Mouse (Mus musculus) left cerebral cortex, adult 2 months (tissue): ENCODE measurements at regions not wholly inside any gene's neighbourhood (a gene's known extent, or its start where the extent isn't known, plus 50 kb on each side); places are given as distances from the start of the nearest gene placed in this dataset.

Experiments used
- DNase-seq, 2 experiments: peaks; one replicate each; pipeline ENCODE4 v3.0.0; 2021 to 2022; ENCODE audit warnings: low spot score in 2 of 2, mixed read lengths in 1 of 2; ENCODE audit errors: extremely low spot score in 1 of 2
- H3K27ac ChIP-seq: fragments of 200-600 bp; 2 replicates; pipeline ENCODE4 v1.8.1; 2022
- H3K4me3 ChIP-seq: fragments of 200-600 bp; 2 replicates; pipeline ENCODE4 v1.8.1; 2022
- CTCF ChIP-seq: fragments of 200-600 bp; IDR thresholded peaks from 2 replicates; pipeline ENCODE4 v1.8.1; 2022; ENCODE audit warnings: antibody characterized with exemption, mild to moderate bottlenecking, moderate library complexity
- intact Hi-C: fragments of 180-260 bp; cut with DNase I; formaldehyde crosslinking; loops from one replicate; pipeline ENCODE4 v1.15.1; 2025

DNA sequence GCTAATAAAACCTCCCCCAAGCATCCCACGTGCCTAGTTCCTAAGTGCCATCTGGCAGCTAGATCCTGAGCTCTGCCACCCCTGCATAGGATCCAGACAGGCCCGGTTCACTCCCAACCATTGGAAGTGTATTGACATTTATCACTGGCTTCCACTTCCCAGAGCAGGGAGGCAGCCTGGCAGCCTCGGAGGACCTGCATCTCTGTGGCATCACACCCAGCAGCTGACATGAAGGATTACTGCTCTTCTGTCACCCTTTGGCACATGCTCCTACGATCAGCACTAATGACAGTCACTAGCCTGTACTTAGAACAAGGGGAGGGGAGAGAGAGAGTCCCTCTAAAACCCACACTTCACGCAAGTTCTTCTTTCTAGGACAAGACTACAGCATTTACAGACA lies 152.7 kb downstream of the Kdr start:
- intact Hi-C loops: no loop called here
- H3K27ac ChIP-seq: no peak overlapping the region
- no peak for TF ChIP-seq CTCF
- no peak for DNase-seq
- no peak overlapping the region for H3K4me3 ChIP-seq

- no peak overlapping the region for H3K4me3 ChIP-seq
- no peak for DNase-seq
- no peak overlapping the region for H3K27ac ChIP-seq
- intact Hi-C loops: no loop called here
- TF ChIP-seq CTCF: no peak
These were observed 153.6 kb downstream of the Kdr start for GRCm38 (mm10) chr5:75824660-75825059.

- H3K27ac ChIP-seq: no peak overlapping the region
- TF ChIP-seq CTCF: no peak
- no peak for DNase-seq
- intact Hi-C loops: no loop called here
- H3K4me3 ChIP-seq: no peak overlapping the region
These were observed 154.6 kb downstream of the Kdr start for GRCm38 (mm10) chr5:75823646-75824045.

DNA sequence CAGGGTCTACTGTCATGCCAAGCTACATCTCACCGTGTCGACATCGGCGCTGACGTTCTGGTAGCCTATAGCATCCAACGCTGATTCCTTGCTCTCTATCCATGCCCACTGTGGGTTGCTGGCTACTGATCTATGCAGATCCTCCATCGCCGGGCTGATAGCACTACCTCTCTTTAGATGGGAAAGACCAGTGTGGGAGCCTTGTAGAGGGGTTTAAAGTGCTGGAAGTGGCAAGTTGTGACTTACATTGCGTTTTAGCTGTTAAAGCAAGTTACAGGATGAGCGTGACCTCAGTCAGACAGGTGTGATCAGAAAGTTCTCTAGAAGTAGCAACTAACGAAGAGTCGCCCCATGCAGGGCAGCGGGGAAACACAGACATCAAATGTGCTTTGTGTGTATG lies 160.9 kb downstream of the Kdr start:
- no peak for DNase-seq
- TF ChIP-seq CTCF: no peak
- H3K27ac ChIP-seq: no peak overlapping the region
- H3K4me3 ChIP-seq: no peak overlapping the region
- intact Hi-C loops: no loop called here

- DNase-seq: no peak
- Histone ChIP-seq H3K27ac (no peak overlapping the region), H3K4me3 (no peak overlapping the region)
- no peak for TF ChIP-seq CTCF
- intact Hi-C loops: no loop called here
These were observed 163.8 kb downstream of the Kdr start for GRCm38 (mm10) chr5:75814393-75814984.

DNA sequence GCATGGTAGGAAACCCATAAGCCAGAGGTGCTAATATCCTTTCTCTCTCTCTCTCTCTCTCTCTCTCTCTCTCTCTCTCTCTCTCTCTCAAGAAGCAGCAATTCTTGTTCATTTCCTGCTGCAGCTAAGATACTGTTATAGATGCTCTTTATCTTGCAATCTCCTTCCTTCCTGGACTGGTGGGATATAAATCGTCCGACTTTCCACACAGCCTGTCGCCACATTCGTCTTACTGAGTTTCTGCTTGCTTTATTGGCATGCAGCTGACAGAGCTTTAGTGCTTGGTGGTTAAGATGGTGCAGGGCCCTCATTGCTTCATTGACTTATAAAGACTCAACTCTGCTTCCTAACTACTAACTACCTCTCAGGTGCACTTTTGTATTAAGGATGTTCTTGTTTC lies 165.6 kb downstream of the Kdr start:
- H3K27ac ChIP-seq: no peak overlapping the region
- TF ChIP-seq CTCF: no peak
- no peak for DNase-seq
- H3K4me3 ChIP-seq: no peak overlapping the region
- intact Hi-C loops: no loop called here

DNA sequence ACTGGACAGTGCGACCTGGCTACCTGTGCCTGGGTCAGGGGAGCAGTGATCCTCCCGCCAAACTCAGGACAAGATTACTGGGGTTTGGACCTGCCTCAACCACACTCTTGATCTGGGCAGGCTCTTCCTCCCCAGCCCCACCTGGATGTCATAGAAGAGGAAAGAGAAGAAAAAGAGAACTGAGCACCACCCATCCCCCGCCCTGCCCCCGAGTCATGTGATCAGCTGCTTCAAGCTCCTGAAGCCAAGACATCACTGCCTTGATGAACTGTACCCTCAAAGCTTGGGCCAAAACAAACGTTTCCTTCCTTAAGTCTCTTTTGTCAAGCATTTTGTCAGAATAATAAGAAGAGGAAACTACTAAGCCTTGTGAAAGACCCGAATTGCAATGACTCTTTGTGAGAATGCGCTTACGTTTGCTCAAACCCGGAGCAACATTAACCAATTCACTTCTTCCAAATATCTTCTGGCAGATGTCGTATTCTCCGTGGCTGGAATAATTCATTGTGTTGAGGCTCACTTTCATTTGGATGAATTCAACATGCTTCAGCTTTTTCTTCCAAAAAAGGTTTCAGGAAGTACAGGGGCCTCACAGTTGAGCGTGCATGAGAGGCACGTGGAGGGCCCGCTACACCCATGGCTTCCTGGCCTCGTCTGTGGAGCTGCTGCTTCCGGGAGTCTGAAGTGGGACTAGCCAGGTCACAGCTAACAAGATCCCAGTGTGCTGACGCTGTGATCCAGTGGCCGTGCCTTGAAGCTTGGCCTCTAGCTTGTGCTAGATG lies 169.5 kb downstream of the Kdr start:
- no peak for DNase-seq
- no peak overlapping the region for H3K27ac ChIP-seq
- no peak for TF ChIP-seq CTCF
- intact Hi-C loops: no loop called here
- no peak overlapping the region for H3K4me3 ChIP-seq

GRCm38 (mm10) chr5:75805011-75805410 lies 173.2 kb downstream of the Kdr start:
- TF ChIP-seq CTCF: no peak
- Histone ChIP-seq H3K27ac (no peak overlapping the region), H3K4me3 (no peak overlapping the region)
- no peak for DNase-seq
- intact Hi-C loops: no loop called here

DNA sequence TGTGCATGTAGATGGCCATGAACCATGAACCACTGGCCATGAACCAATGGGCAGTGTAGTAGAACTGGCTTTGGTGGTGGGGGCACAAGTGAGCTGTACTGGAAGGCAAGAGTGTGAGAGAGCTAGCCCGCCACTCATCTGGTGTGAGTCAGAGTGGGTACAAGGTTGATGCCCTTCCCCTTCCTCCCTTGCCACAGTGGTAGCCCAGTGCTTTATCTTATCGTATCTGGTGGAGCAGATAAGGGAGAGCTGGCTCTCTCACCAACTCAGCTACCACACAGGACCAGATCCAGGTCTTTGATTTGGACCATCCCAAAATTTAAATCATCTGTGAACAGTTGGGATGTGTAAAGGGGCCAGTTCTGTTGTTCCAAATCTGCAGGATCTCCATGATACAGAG lies 173.9 kb downstream of the Kdr start:
- intact Hi-C loops: no loop called here
- TF ChIP-seq CTCF: no peak
- no peak overlapping the region for H3K4me3 ChIP-seq
- no peak for DNase-seq
- no peak overlapping the region for H3K27ac ChIP-seq

GRCm38 (mm10) chr5:75803012-75803411 lies 175.2 kb downstream of the Kdr start:
- DNase-seq: no peak
- no peak overlapping the region for H3K27ac ChIP-seq
- intact Hi-C loops: no loop called here
- TF ChIP-seq CTCF: no peak
- no peak overlapping the region for H3K4me3 ChIP-seq

DNA sequence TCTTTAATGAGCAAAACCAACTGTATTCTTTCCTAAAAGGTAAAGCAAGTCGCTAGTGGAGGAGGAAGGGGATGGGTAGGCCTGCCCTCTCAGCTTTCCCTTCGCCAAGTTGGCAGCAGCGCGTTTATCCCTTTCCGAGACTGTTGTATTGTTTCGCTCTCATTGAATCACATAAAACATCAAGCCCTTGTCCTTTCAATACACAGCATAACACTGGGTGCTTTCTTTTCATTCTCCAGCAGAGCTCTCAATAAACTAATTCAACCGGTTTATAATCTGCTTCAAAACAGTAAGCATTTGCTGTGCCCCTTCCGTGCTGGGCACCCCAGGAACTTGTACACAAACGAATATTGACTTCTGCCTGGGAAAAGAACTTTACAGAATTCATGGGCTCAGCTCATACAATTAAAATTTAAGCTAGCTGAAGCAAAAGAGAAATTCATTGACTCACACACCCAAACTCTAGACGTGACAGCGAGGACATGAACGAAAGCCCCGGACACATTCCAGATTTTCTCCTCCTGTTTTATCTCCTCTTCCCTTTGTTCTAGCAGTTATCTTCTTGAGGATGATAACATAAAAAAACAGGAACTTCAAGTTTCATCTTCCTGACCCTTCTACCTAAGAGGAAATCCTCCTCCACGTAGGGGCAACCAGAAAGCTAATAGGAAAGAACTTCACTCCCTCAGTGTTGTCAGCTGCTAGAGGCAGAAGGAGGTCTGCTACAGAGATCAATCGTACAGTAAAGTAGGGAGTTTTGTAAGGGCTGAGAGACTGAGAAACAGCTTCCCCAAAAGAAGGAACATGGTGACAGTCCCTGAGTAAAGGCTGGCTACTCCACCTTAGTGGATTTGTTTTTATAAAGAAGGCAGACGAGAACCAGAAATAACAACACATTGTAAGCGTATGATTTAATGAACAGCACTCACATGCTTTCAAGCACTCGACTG lies 177.9 kb downstream of the Kdr start:
- intact Hi-C loops: no loop called here
- Histone ChIP-seq H3K27ac (no peak overlapping the region), H3K4me3 (no peak overlapping the region)
- DNase-seq: no peak
- TF ChIP-seq CTCF: no peak

DNA sequence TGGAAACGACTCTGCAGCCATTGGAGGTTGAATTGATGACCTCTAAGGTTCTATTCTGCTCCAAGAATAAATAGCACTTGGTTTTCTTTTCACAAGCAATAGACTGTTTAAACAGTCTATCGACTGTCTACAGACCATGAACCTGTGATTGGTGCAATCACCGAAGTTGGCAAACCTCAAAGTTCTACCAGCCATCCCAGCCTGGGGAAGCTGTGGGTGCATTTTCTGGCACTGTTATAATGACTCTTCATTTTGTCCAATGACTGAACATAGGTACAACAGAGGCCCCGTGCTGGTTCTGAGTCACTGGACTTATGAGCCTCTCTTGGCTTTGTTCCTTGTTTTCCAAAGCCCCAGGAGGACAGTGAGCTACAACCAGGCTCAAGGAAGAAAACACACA lies 178.6 kb downstream of the Kdr start:
- intact Hi-C loops: no loop called here
- no peak overlapping the region for H3K4me3 ChIP-seq
- TF ChIP-seq CTCF: no peak
- no peak for DNase-seq
- H3K27ac ChIP-seq: no peak overlapping the region
